Mouse (Mus musculus) embryonic stem cell, embryonic (primary cell): ENCODE measurements at regions not wholly inside any gene's neighbourhood (a gene's known extent, or its start where the extent isn't known, plus 50 kb on each side); places are given as distances from the start of the nearest gene placed in this dataset.

Experiments used
- CTCF ChIA-PET, 4 experiments: fragments of 300-600 bp in 2 of 4; fragments of 350-600 bp in 2 of 4; sonication (Branson Sonifier 250); formaldehyde crosslinking; loops; one replicate each; lab custom pipeline; 2022; ENCODE audit warnings: inconsistent platforms in 2 of 4; lab: Charles Lee
- POLR2A ChIA-PET, 4 experiments: fragments of 300-600 bp in 2 of 4; fragments of 350-600 bp in 2 of 4; sonication (Branson Sonifier 250); formaldehyde crosslinking; loops; one replicate each; lab custom pipeline; 2022; ENCODE audit warnings: antibody characterized with exemption in 4 of 4, inconsistent platforms in 1 of 4; lab: Charles Lee

DNA sequence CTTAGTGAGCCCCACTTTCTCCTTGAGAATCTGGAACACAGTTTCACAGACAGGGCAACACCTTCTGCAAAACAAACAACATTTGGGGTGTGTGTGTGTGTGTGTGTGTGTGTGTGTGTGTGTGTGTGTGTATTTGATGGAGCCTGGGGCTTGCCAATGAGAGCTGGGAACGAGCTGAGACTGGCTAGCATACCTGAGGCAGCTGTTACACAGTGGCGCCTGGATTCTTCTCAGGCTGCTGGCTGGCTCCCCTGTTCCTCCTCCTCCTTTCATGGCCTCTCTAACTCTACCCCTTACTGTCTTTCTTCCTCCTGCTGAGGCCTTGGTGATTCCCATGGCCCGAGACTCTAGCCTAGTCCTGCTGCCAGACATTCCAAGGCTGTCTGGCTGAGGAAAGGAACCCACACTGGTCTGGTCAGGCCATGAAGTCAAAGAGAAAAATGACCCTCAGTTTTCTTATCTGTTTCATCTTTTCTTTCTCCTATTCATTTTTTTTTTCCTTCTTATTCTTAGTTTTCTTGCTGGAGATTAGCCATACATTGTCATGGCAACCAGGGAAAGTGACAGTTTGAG lies 79.6 kb upstream of the Sem1 start:
- ChIA-PET POLR2A (no interaction called here), CTCF (no interaction called here)

DNA sequence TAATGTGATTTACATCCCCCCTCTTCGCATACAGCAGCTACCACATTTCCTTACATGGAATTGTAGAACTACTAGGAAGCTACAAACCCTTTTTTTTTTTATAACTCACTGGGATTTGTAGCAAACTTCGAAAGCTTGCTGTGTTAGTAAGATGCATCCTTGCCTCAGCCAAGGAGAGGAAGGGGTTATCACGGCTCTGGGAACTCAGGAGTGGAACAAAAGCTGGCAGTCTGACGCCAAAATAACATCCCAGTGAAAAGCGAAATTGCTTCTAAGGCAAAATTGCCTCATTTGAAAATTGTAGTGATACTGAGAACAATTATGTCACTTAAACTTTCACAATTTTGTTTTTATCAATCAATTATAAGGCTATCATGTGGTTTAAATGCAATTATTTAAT lies 81.6 kb upstream of the Sem1 start:
- ChIA-PET CTCF (no interaction called here), POLR2A (interaction anchor here in 1 of 4 experiments (0.7 kb wide), 1 partner anchor 483 kb away, joined by 3 read pairs; no protein-coding TSS in a partner anchor)

DNA sequence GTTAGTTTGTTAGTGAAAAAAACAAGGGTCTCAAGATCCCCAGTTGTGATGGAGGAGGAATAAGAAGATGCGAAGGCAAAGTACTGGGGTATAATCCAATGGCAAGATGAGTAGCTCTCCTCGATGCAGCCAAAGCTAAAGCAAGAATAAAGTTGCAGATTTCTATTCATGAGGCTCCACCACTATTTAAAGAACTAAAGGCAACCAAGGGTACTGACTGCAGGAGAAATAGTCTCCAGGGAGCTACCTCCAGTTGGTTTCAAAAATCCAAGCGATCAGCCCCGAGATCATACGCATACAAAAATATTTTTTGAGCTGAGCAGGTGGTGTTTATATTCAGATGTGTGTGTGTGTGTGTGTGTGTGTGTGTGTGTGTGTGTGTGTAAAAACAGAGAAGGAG lies 88.3 kb upstream of the Sem1 start:
- ChIA-PET CTCF (no interaction called here), POLR2A (no interaction called here)

DNA sequence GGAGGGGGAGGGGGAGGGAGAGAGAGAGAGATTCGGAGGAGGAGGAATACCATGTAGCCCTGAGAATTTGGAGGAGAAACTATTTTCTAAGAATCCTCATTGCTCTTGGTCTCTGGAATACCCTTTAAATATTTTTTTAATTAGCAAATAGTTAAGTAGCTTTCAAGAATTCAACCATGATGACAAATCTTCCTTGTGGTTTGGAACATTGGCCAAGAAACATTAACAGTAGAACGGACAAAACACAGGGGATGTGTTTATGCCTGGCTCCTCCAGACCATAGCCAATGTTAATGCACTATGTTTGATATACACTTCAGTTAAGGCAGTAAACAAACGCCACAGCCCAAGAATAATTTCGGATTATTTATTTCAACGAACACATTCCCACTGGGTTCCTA lies 110.8 kb upstream of the Sem1 start:
- POLR2A ChIA-PET: interaction anchor here in 1 of 4 experiments (0.7 kb wide), 1 partner anchor 1123 kb away, joined by 4 read pairs; no protein-coding TSS in a partner anchor
- CTCF ChIA-PET: no interaction called here

GRCm38 (mm10) chr6:6690188-6690587 lies 111.7 kb upstream of the Sem1 start:
- POLR2A ChIA-PET: no interaction called here
- CTCF ChIA-PET: no interaction called here

DNA sequence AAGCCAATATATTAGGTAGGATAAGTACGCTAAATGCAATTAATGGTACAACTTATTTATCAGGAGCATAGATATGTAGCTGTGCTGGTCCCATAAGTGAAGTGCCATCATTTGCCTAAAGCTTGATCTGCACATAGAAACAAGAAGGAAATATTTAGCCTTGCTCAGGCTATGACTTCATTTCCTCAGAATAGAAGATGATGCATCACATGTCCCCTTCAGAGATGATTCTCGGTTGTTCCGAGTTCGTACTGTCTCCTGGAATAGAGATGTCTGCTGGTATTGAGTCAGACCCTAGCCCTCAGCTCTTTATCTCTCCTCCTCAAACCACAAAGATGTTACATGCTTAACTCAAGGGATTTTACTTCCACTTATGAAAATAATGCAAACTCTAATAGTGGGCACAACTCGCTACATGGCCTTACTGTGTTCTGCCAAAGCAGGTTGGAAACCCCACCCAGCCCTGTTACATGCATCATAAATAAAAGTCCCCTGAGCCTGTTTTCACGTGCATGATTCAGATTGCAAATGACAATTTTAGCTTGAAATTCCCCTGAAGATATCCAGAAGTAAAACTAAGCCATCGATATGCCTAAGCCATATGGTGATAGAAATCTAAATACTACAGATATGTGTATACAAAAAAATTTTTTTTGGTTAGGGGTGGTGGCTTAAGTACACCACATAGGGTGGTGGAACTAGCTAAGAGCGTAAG lies 113.8 kb upstream of the Sem1 start:
- POLR2A ChIA-PET: interaction anchor here in 1 of 4 experiments (1.0 kb wide), 1 partner anchor 76 kb away, joined by 4 read pairs; no protein-coding TSS in a partner anchor
- CTCF ChIA-PET: no interaction called here

GRCm38 (mm10) chr6:6695742-6696430 lies 117.4 kb upstream of the Sem1 start:
- CTCF ChIA-PET: no interaction called here
- POLR2A ChIA-PET: no interaction called here

DNA sequence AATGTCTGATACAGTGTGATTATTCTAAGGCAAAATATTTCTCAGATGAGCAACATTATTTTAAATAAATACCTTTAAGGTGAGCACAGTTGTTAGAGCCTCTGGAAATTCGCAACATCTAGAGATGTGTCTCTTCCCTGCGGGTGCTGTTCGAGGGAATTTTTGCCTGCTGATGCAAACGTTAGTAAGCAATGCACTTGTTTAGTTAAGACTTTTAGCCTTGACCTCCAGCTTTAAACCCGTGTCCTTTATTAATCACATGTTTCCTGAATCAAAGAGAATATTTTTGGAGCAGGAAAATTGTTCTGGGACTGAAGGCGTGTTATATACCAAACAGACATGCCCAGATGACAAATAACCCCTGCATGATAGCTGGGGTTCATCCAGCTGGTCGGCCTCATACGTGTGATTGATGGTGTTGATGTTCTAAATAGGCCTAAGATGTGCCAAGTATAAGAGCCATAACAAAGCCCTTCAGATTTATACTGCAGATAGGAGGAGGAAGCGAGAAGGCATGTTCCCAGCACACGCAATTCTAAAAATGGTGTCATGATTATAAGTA lies 119.0 kb upstream of the Sem1 start:
- ChIA-PET POLR2A (no interaction called here), CTCF (no interaction called here)

GRCm38 (mm10) chr6:6706729-6707128 lies 128.3 kb upstream of the Sem1 start:
- CTCF ChIA-PET: no interaction called here
- POLR2A ChIA-PET: no interaction called here

GRCm38 (mm10) chr6:6709057-6709456 lies 130.6 kb upstream of the Sem1 start:
- ChIA-PET CTCF (no interaction called here), POLR2A (no interaction called here)

GRCm38 (mm10) chr6:6730259-6730658 lies 132.9 kb upstream of the Dlx6 start:
- CTCF ChIA-PET: no interaction called here
- POLR2A ChIA-PET: interaction anchor here in 1 of 4 experiments (1.1 kb wide), 1 partner anchor 18 kb away, joined by 4 read pairs; no protein-coding TSS in a partner anchor

GRCm38 (mm10) chr6:6745394-6745793 lies 117.7 kb upstream of the Dlx6 start:
- ChIA-PET POLR2A (interaction anchor here in 1 of 4 experiments (0.6 kb wide), 1 partner anchor 1164 kb away, joined by 4 read pairs; no protein-coding TSS in a partner anchor), CTCF (interaction anchor here in 1 of 4 experiments (0.5 kb wide), 1 partner anchor 37 kb away, joined by 20 read pairs; no protein-coding TSS in a partner anchor)

DNA sequence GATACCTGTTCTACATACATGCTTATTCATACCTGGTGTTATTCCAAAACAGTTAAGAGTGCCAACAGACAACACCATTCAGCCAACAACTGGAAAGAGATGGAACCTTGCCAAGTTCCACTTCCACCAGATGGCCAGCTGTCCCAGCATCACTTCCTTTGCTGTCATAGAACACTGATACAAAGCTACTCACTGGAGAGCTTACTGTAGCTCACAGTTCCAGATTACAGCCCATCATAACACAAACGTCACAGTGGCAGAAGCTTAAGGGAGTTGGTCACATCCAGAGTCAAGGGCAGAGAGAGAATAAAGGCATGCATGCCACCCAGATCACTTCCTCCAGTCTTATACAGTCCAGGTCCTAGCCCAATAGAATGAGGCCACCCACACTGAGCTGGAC lies 84.0 kb upstream of the Dlx6 start:
- ChIA-PET CTCF (no interaction called here), POLR2A (no interaction called here)

DNA sequence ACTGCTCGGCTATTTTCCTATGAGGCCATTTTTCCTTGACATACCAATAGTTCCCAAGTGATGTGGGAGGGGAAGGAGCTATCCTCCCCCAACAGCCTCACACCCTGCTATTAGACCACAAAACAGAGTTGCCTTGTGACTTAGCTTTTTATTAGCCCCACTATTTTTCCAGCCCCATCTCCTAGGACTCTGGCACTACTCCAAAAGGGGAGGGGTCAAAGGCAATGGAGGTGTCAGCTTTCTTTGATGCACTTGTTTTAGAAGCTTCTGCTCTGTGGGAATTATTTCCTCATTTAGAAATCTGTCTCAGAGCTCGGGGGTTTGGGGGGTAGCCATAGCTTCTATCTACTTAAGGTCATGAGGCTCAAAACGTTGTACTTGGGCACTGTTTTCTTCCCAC lies 81.6 kb upstream of the Dlx6 start:
- ChIA-PET POLR2A (no interaction called here), CTCF (no interaction called here)

DNA sequence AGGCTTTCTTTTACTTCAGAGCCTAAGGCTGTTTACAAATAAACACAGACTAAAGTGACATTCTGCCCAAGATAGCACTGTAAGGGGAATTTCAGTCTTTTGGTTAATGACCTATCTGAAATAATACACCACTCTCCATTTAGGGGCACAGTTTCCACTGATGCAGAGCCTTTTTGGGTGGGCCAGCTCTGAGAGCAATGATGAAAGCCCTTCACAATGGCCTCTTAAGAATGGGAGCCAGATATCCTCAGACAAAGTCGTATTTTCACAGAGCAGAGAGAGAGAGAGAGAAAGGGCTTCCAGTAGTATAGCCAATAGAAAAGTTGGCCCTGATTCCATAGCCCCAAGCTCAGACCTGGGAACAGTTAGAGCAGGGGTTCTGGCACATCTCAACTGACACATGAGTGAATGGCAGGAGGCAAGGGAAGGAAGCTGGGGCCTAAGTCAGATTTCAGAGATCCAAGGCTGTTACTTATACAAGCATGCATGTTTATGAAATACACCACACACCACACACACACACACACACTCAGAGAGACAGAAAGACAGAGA lies 77.1 kb upstream of the Dlx6 start:
- ChIA-PET CTCF (no interaction called here), POLR2A (no interaction called here)

- POLR2A ChIA-PET: no interaction called here
Measured at GRCm38 (mm10) chr6:6787490-6787889, 75.6 kb upstream of the Dlx6 start.

GRCm38 (mm10) chr6:6794320-6795018 lies 68.7 kb upstream of the Dlx6 start:
- ChIA-PET CTCF (no interaction called here), POLR2A (no interaction called here)

More at GRCm38 (mm10) chr6:6787490-6787889, 75.6 kb upstream of the Dlx6 start:
- CTCF ChIA-PET: no interaction called here

DNA sequence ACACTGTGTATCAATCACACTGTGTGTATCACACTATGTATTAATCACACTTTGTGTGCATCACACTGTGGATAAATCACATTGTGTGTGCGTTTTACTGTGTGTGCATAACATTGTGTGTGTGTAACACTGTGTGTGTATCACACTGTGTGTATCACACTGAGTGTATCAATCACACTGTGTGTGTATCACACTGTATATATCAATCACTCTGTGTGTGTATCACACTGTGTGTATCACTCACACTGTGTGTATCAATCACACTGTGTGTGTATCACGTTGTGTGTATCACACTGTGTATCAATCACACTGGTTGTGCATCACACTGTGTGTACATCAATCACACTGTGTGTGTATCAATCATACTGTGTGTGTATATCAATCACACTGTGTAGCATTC lies 62.8 kb upstream of the Dlx6 start:
- POLR2A ChIA-PET: no interaction called here
- CTCF ChIA-PET: no interaction called here

DNA sequence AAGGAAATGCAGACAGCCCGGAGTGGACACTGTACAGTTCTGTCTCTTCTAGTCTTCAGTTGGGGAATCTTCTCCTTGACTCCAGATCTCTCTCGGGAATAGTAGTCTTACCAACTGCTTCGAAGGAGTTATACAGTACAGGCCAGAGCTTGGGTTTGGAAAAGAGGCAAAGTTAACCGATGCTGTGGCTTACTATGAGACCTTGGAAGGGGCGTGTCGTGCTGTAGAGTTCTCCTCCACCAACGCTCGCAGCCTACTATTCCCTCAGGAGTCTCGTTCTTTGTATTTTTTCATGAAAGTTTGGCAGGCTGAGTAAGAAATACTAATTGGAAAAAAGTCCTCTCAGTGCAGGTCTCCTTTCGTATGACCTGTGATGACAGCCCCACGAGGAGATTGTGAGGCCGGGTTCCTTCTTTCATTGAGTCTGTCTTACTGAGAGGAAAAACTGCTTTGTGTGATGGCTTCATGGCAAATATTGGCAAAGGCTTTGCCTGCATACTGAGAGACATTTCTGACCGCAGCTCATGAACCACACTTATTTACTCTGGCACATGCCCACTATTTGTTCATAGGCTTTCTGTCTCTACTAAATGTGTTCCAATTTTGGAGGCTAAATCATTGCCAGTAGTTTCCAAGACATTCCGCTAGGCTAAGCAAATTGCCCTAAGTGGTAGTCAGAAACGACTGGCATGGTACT lies 61.4 kb upstream of the Dlx6 start:
- CTCF ChIA-PET: no interaction called here

More for the DNA sequence above, 61.4 kb upstream of the Dlx6 start:
- POLR2A ChIA-PET: no interaction called here
